Mouse (Mus musculus) MEL (cell line): Measurements from ENCODE around the gene Bcl2a1c.
"Not testable (repeated sequence)": the region's sequence is repeated elsewhere in the genome, so short reads cannot be mapped to it uniquely, and the experiment has no call there.

ENCODE experiments used
- CTCF ChIP-seq, 3 experiments: IDR thresholded peaks in 2 of 3; conservative IDR thresholded peaks in 1 of 3; 2 replicates each; pipeline ENCODE4 v1.5.1; 2011 to 2012; ENCODE audit warnings: low read length in 3 of 3, low read depth in 2 of 3, mild to moderate bottlenecking in 2 of 3, improper control_type of control experiment in 1 of 3, inconsistent platforms in 1 of 3, mixed read lengths in 1 of 3, moderate library complexity in 1 of 3; ENCODE audit not compliant: control insufficient read depth in 1 of 3, insufficient read depth in 1 of 3, poor library complexity in 1 of 3, severe bottlenecking in 1 of 3
- E2F4 ChIP-seq: IDR thresholded peaks from 2 replicates; pipeline ENCODE4 v1.6.1; 2011; ENCODE audit warnings: low read depth, low read length, improper control_type of control experiment, borderline replicate concordance
- EP300 ChIP-seq, 2 experiments: IDR thresholded peaks; 2 replicates each; pipeline ENCODE4 v1.6.1; 2011; ENCODE audit warnings: improper control_type of control experiment in 2 of 2, low read length in 2 of 2, low read depth in 1 of 2, mild to moderate bottlenecking in 1 of 2
- GABPA ChIP-seq: IDR thresholded peaks from 2 replicates; pipeline ENCODE4 v1.6.1; 2012; ENCODE audit warnings: low read depth, mild to moderate bottlenecking, inconsistent platforms, low read length, improper control_type of control experiment, moderate library complexity
- MEF2A ChIP-seq: IDR thresholded peaks from 2 replicates; pipeline ENCODE4 v1.6.1; 2014; ENCODE audit warnings: low read depth, mild to moderate bottlenecking, inconsistent platforms, low read length, improper control_type of control experiment; ENCODE audit not compliant: poor library complexity, insufficient replicate concordance, severe bottlenecking; ENCODE audit errors: extremely low read depth
- POLR2A ChIP-seq, 2 experiments: IDR thresholded peaks; 2 replicates each; pipeline ENCODE4 v1.6.1; 2011 to 2012; ENCODE audit warnings: low read length in 2 of 2, mild to moderate bottlenecking in 2 of 2, control low read depth in 1 of 2, improper control_type of control experiment in 1 of 2, low read depth in 1 of 2, moderate library complexity in 1 of 2; ENCODE audit not compliant: control insufficient read depth in 1 of 2, insufficient read depth in 1 of 2, poor library complexity in 1 of 2
- POLR2AphosphoS5 ChIP-seq: IDR thresholded peaks from 2 replicates; pipeline ENCODE4 v1.6.1; 2012; ENCODE audit warnings: low read depth, borderline replicate concordance, mild to moderate bottlenecking, inconsistent platforms, low read length, moderate library complexity, mixed read lengths
- ZC3H11A ChIP-seq: IDR thresholded peaks from 2 replicates; pipeline ENCODE4 v1.6.1; 2012; ENCODE audit warnings: low read depth, mild to moderate bottlenecking, inconsistent platforms, low read length, improper control_type of control experiment
- ZNF384 ChIP-seq: IDR thresholded peaks from 2 replicates; pipeline ENCODE4 v1.6.1; 2012; ENCODE audit warnings: low read depth, mild to moderate bottlenecking, inconsistent platforms, low read length, improper control_type of control experiment

GRCm38 (mm10) chr9:114371717-114372116 is 41.8 kb downstream of the Bcl2a1c start:
- TF ChIP-seq CTCF (IDR thresholded peaks at IDR 0.05 in 2 of 3, conservative IDR thresholded peaks at IDR 0.05 in 1 of 3; ENCODE audit: control insufficient read depth in 1 of 3, insufficient read depth in 1 of 3, low read depth in 2 of 3, low read length in 3 of 3, poor library complexity in 1 of 3, severe bottlenecking in 1 of 3) = peak in 2 of 3 experiments; percentile 8 to 39; a peak in 2 of 6 replicates
- TF ChIP-seq E2F4; EP300 (IDR thresholded peaks at IDR 0.05; ENCODE audit: low read depth in 1 of 2, low read length in 2 of 2); ZNF384; MEF2A; GABPA; ZC3H11A; POLR2AphosphoS5; POLR2A (IDR thresholded peaks at IDR 0.05; ENCODE audit: control insufficient read depth in 1 of 2, insufficient read depth in 1 of 2, low read depth in 1 of 2, low read length in 2 of 2, poor library complexity in 1 of 2): not testable (repeated sequence)
